Mouse (Mus musculus) heart, embryonic 12.5 days (tissue): Measurements from ENCODE around the gene Gm11020. TPM values are rescaled to one million over a fixed set of nuclear protein-coding genes. Genes with fewer than 3 reads are reported as not detected.

Source experiments
- ATAC-seq: fragments of 200-750 bp; cut with Nextera tagmentation; 2 replicates; pipeline ENCODE4 v1.8.0; 2017; ENCODE audit warnings: moderate TSS enrichment, moderate library complexity; ENCODE audit not compliant: insufficient number of reproducible peaks, low FRiP score
- H3K27ac ChIP-seq: fragments of 300-500 bp; sonication (generic); 2 replicates; pipeline ENCODE4 v1.5.1; 2016; ENCODE audit warnings: mild to moderate bottlenecking, moderate library complexity; ENCODE audit not compliant: poor library complexity, severe bottlenecking
- H3K27me3 ChIP-seq: fragments of 300-500 bp; sonication (generic); replicated peaks from 2 replicates; pipeline ENCODE4 v1.6.1; 2016; ENCODE audit warnings: mild to moderate bottlenecking, moderate library complexity
- H3K36me3 ChIP-seq: fragments of 300-500 bp; sonication (generic); 2 replicates; pipeline ENCODE4 v1.6.1; 2016; ENCODE audit warnings: mild to moderate bottlenecking, moderate library complexity
- H3K4me1 ChIP-seq: fragments of 300-500 bp; sonication (generic); replicated peaks from 2 replicates; pipeline ENCODE4 v1.6.1; 2016; ENCODE audit warnings: mild to moderate bottlenecking
- H3K4me2 ChIP-seq: fragments of 300-500 bp; sonication (generic); 2 replicates; pipeline ENCODE4 v1.6.1; 2016; ENCODE audit warnings: mild to moderate bottlenecking, moderate library complexity
- H3K4me3 ChIP-seq: fragments of 300-500 bp; sonication (generic); 2 replicates; pipeline ENCODE4 v1.5.1; 2016; ENCODE audit warnings: mild to moderate bottlenecking
- H3K9ac ChIP-seq: fragments of 300-500 bp; sonication (generic); 2 replicates; pipeline ENCODE4 v1.6.1; 2016; ENCODE audit warnings: mild to moderate bottlenecking, moderate library complexity
- H3K9me3 ChIP-seq: fragments of 300-500 bp; sonication (generic); replicated peaks from 2 replicates; pipeline ENCODE4 v1.6.1; 2016; ENCODE audit warnings: mild to moderate bottlenecking, moderate library complexity
- WGBS: fragments of 180-500 bp; shearing (Covaris S2); methylation state at CpG from one replicate; pipeline ENCODE4 v1.1.7; 2016; 5-methylcytosine and 5-hydroxymethylcytosine counted together
- polyA plus RNA-seq: library from polyadenylated mRNA; unstranded; fragments of >200 nt; fragmentation: Nextera tagmentation; extraction: Ambion mirVana; gene quantifications from 2 replicates; pipeline ENCODE4 v1.2.1, GENCODE M21; 2016

Gm11020 gene
- polyA plus RNA-seq, 1 experiment from 2014 or later, result not detected

DNA sequence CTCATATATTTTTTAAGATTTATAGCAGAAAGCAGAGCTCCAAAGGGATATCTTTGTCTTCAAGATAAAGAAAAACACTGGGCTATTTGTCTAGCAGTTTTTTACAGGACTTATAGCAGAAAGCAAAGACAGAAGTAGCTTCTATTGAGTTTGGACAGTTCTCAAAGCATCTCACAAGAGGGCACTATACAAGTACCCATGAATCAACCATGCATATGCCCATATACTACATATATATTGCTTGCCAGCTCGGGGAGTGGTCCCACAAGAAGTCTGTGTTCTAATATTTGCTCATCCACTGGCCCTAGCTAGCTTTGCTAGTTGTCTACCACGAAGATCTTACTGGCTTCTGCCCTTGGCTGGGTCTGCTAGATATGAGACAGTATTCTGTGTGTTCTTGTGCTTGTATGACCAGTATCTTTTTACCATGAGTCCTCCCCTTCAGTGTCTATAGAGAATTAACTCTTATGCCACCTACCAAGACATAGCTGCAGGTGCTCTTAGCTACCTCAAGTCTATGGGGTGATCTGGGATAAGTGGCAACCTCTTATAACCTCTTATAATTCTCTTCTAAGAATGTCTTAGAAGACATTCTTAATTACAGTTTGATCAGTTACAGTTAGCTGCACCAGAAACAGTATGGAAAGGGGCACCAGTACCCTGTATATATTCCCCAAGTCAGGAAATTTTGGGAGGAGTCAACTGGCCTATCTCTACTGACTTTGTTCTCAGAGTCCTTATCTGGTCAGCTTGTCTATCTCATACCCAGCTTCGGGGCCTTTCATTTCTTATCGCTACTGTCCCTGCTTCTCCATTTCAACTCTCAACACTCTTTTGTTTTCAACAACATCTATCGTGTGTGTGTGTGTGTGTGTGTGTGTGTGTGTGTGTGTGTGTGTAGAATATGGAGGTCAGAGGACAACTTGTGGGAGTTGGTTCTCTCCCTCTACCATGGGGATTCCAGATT is 11.6 kb downstream of the Gm11020 start:
- H3K9me3 ChIP-seq, result no peaks in the 10 kb centered on the region
- no peaks in the 10 kb centered on the region for H3K4me1 ChIP-seq
- no peaks in the 10 kb centered on the region for H3K27me3 ChIP-seq
- WGBS, result 31% methylated on average over 5 of the region's 5 CpGs
- no peak overlapping the region for H3K9ac ChIP-seq
- ATAC-seq, result no peak
- H3K4me2 ChIP-seq, result no peak overlapping the region
- H3K4me3 ChIP-seq, result no peak overlapping the region
- H3K27ac ChIP-seq, result no peak overlapping the region
- no peaks in the 10 kb centered on the region for H3K36me3 ChIP-seq

DNA sequence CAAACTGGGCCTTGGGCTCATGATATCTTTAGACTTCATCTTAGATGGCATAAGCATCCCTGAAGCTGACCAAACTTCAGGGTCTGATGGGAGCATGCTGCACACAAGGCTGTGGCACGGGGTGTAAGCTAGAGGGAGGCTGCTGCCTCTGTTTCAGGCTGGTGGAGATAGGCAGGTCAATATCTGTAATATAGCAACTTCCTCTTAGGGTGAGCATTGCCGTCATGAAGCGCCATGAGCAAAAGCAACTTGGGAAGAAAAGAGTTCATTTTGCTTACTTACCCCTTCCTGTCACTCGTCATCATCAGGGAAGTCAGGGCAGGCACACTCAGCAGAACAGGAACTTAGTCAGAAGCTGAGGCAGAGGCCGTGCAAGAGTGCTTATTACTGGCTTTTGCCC is 12.4 kb downstream of the Gm11020 start:
- no peak for ATAC-seq
- Histone ChIP-seq H3K36me3 (no peaks in the 10 kb centered on the region), H3K4me3 (no peak overlapping the region), H3K9me3 (no peaks in the 10 kb centered on the region), H3K4me1 (no peaks in the 10 kb centered on the region), H3K4me2 (no peak overlapping the region), H3K27me3 (no peaks in the 10 kb centered on the region), H3K27ac (no peak overlapping the region), H3K9ac (no peak overlapping the region)
- 57% methylated on average over 5 of the region's 5 CpGs for WGBS

DNA sequence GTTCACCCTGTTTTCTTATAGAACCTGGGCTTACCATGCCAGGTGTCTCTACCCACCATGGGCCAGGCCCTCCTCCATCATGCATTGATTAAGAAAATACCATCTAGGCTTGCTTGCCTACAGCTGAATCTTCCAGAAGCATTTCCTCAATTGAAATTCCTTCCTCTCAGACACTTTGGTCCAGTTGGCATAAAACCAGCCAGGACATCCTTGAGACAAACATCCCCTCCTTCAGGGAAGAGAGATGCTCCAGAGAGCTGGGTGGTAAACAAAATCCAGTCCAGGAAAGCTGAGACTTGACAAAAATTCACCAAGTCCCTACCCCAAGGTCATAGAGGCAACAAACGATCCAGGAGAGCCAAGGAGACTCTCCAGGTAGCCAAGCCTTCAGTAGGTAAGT is 12.8 kb downstream of the Gm11020 start:
- WGBS, result 77% methylated on average over 1 of the region's 1 CpGs
- Histone ChIP-seq H3K27ac (no peak overlapping the region), H3K4me1 (no peaks in the 10 kb centered on the region), H3K9me3 (no peaks in the 10 kb centered on the region), H3K27me3 (no peaks in the 10 kb centered on the region), H3K4me3 (no peak overlapping the region), H3K36me3 (no peaks in the 10 kb centered on the region), H3K9ac (no peak overlapping the region), H3K4me2 (no peak overlapping the region)
- no peak for ATAC-seq

DNA sequence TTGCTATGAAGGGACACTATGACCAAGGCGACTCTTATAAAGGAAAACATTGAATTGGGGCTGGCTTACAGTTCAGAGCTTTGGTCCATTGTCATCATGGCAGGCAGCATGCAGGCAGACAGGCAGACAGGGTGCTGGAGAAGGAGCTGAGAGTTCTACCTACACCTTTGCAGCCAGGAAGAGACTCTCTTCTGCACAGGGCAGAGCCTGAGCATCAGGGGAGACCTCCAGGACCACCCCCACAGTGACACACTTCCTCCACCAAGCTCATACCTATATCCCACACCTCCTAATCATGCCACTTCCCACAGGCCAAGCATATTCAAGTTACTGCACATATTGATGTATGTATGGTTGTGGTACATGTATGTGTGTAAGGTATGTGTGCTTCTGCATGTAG is 15.4 kb downstream of the Gm11020 start:
- no peak overlapping the region for H3K4me3 ChIP-seq
- H3K27ac ChIP-seq, result no peak overlapping the region
- WGBS, result 80% methylated on average over 1 of the region's 1 CpGs
- peaks cover 9% of the 10 kb centered on the region; the same call in 1 of the 2 replicates for H3K4me1 ChIP-seq
- no peaks in the 10 kb centered on the region for H3K36me3 ChIP-seq
- no peaks in the 10 kb centered on the region for H3K9me3 ChIP-seq
- H3K9ac ChIP-seq, result no peak overlapping the region
- no peaks in the 10 kb centered on the region for H3K27me3 ChIP-seq
- no peak overlapping the region for H3K4me2 ChIP-seq
- ATAC-seq, result no peak

DNA sequence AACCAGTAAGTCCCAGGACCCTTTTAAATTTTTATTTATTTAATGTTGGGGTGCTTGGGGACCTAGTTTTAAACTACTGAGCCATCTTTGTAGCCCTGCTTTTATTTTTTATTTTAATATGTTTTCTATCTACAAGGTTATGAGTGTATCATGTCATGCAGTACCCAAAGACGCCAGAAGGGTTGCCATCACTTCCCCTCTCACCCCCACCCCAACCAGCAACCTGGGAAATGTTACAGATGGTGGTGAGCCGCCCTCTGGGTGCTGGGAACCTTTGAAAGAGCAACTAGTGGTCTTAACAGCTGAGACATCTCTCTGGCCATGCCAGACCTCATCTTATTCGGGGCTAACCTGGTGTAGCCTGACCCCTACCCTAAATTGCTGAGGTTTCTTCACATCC is 16.5 kb downstream of the Gm11020 start:
- no peak overlapping the region for H3K4me3 ChIP-seq
- no peak overlapping the region for H3K27ac ChIP-seq
- no peaks in the 10 kb centered on the region for H3K27me3 ChIP-seq
- no peak overlapping the region for H3K4me2 ChIP-seq
- WGBS, result 46% methylated on average over 3 of the region's 3 CpGs
- H3K9me3 ChIP-seq, result no peaks in the 10 kb centered on the region
- no peaks in the 10 kb centered on the region for H3K36me3 ChIP-seq
- H3K4me1 ChIP-seq, result peaks cover 13% of the 10 kb centered on the region; the same call in 1 of the 2 replicates
- ATAC-seq, result no peak
- H3K9ac ChIP-seq, result no peak overlapping the region

DNA sequence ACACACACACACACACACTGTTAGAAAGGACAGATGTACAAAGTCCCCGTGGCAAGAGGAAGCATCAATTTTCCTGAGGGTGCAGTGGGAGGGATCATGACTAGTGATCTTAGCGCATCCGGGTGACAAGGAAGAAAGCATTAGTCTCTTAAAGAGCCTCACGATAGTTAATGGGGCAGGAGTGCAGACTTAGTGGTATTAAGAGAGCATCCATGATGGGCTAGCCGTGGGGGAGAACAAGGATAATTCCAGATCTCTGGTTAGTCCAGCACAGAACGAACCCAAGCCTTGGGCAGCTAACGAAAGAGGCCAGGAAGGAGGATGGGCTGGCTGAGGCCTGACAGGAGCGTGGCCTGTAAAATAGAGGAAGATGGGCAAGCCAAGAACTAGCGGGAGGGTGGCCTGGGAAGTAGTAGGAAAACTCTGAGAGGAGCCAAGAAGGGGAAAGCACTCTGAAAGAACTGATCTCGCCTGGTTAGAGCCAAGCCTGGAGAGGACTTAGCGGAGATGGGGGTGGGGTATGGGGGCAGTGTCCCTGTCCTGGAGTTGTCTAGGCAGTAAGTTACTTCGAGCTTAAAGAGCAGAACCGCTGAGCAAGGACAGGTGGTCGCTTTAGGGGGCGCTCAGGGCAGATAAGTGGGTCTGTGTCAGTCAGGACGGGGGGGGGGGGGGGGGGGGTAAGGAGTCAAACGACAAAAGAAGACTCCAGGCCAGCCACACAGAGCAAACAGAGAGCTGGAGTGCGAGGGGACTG is 18.0 kb downstream of the Gm11020 start, which contains the start of gene Cmtm3:
Gene Cmtm3 (plus strand): TSS at position 182 of the 754 bp plus-strand sequence.
- Histone ChIP-seq H3K9ac (peak within 1 kb of the TSS; percentile 93), H3K27me3 (no peaks in the 10 kb centered on the region), H3K36me3 (peaks cover 2% of the 10 kb centered on the region), H3K4me2 (peak within 1 kb of the TSS; percentile 88), H3K4me3 (peak within 1 kb of the TSS; percentile 65), H3K4me1 (peaks cover 20% of the 10 kb centered on the region), H3K27ac (peak within 1 kb of the TSS; percentile 91), H3K9me3 (no peaks in the 10 kb centered on the region)
- no peak for ATAC-seq
- WGBS, result 22% methylated on average over 15 of the region's 18 CpGs

DNA sequence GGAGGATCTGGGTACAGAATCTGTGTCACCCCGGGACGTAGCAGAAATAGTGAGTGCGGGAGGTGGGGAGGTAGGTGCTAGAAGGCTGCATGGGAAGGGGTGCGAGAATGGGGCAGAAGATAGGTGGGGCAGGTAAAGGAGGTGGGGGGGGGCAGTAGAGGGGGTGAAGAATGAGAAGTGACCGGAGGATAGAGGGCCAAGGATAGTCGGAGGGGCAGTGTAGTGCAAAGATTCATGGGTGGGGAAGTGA is 18.5 kb downstream of the Gm11020 start:
- Histone ChIP-seq H3K9ac (peak overlapping the region; percentile 93), H3K27ac (peak overlapping the region; percentile 91), H3K36me3 (peaks cover 7% of the 10 kb centered on the region), H3K4me2 (peak overlapping the region; percentile 88), H3K4me1 (peaks cover 22% of the 10 kb centered on the region), H3K27me3 (no peaks in the 10 kb centered on the region), H3K9me3 (no peaks in the 10 kb centered on the region), H3K4me3 (peak overlapping the region; percentile 65)
- 1% methylated on average over 6 of the region's 6 CpGs for WGBS
- ATAC-seq, result no peak; the same call in 1 of the 2 replicates

DNA sequence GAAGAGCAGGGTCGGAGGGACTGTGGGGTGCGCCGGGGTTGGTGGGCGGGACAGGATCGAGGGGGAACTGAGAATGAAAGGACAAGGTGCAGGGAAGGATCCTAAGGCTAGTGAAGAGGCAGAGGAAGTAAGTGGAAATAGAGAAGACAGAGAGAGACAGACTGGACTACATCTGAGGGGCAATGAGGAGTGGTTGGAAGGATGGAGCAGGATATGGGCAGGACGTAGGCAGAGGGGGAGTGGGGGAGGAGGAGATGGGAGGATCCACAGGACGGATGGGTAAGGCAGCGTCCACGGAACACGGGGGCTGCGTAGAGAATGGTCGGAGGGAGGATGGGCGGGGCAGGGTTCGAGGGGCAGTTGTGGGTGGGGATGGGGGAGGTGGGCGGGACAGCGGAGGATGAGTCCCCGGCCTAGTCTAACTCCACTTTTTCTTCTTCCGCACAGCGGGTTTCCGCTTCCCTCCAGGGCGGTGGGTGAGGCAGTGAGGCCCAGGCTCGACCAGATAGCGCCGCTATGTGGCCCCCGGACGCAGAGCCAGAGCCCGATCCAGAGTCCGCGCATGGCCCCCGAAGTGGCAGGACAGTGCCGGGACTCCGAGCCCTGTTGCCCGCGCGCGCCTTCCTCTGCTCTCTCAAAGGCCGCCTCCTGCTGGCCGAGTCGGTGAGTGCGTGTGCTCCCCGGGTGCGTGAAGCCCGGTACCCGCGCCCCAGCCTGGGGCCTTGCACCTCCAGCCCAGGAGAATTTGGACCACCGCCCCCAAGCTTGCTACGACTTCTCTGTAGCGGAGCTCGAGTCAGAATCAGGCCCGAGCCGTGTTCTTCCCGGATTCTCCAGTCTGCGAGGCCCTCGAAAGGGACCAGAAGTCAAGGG is 19.1 kb downstream of the Gm11020 start:
- peak overlapping the region; percentile 88 for H3K4me2 ChIP-seq
- H3K4me1 ChIP-seq, result peaks cover 22% of the 10 kb centered on the region
- H3K4me3 ChIP-seq, result peak overlapping the region; percentile 65
- H3K36me3 ChIP-seq, result peaks cover 13% of the 10 kb centered on the region
- H3K9me3 ChIP-seq, result no peaks in the 10 kb centered on the region
- ATAC-seq, result peak; percentile 79
- H3K9ac ChIP-seq, result peak overlapping the region; percentile 93
- H3K27me3 ChIP-seq, result no peaks in the 10 kb centered on the region
- WGBS, result under 1% methylated on average over 48 of the region's 54 CpGs
- H3K27ac ChIP-seq, result peak overlapping the region; percentile 91

DNA sequence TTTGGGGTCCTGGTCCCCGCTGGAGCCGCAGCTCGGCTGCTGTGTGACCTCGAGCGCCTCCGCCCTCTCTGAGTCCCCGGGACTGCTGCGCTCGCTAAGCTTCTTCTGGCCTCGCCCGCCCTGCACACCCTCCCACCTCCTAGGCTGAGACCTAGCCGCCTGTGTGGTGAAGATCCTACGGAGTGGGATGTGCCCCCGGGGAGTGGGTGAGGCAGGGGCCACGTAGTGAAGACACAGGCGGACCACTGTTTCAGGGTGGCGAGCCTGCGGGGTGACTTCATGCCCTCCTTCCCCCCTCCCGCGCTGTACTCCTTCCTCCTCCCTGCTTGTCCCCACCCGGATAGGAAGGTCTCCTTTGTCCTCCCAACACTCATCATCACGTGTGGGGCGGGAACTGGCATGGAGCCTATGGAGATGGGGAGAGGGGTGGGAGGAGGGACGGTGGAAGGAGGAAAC is 19.8 kb downstream of the Gm11020 start:
- Histone ChIP-seq H3K4me2 (peak overlapping the region; percentile 88), H3K9ac (peak overlapping the region; percentile 93), H3K4me3 (peak overlapping the region; percentile 65), H3K27ac (peak overlapping the region; percentile 91), H3K9me3 (no peaks in the 10 kb centered on the region), H3K36me3 (peaks cover 20% of the 10 kb centered on the region), H3K27me3 (no peaks in the 10 kb centered on the region), H3K4me1 (peaks cover 23% of the 10 kb centered on the region)
- peak; percentile 79 for ATAC-seq
- WGBS, result 1% methylated on average over 24 of the region's 24 CpGs

DNA sequence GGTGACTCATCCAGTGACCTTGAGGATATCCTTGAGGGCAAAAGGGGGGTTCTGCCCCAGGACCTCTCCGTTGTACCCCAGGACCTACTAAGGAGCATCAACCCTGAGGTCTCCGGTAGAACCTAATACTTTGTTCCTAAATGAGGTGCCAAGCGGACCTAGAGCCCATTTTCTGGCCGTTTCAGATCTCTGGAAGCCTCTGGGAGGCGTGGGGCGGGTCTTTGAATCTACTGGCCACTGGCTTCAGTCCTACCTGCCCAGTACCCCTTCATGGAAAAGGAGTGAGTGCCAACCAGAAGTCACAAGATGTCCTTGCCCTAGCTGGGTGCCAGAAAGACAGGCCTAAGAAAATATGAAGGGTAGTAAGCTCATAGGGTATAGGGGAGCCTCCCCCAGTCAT is 20.3 kb downstream of the Gm11020 start:
- 46% methylated on average over 6 of the region's 6 CpGs for WGBS
- H3K4me3 ChIP-seq, result peak overlapping the region; percentile 65
- no peak for ATAC-seq
- H3K9me3 ChIP-seq, result no peaks in the 10 kb centered on the region
- peaks cover 29% of the 10 kb centered on the region for H3K4me1 ChIP-seq
- peaks cover 25% of the 10 kb centered on the region for H3K36me3 ChIP-seq
- peak overlapping the region; percentile 88 for H3K4me2 ChIP-seq
- peak overlapping the region; percentile 35; the same call in 1 of the 2 replicates for H3K27ac ChIP-seq
- no peaks in the 10 kb centered on the region for H3K27me3 ChIP-seq
- H3K9ac ChIP-seq, result peak overlapping the region; percentile 93
